Mouse (Mus musculus) spleen, adult 18-20 months (tissue): ENCODE results near the gene Atg9b.
A peak's percentile ranks its signal among the peaks of the same experiment; 100 is the strongest.

Source experiments
- DNase-seq, 2 experiments: peaks; one replicate each; pipeline ENCODE4 v3.0.0; 2022; ENCODE audit warnings: mixed read lengths in 2 of 2

Gene Atg9b

DNA sequence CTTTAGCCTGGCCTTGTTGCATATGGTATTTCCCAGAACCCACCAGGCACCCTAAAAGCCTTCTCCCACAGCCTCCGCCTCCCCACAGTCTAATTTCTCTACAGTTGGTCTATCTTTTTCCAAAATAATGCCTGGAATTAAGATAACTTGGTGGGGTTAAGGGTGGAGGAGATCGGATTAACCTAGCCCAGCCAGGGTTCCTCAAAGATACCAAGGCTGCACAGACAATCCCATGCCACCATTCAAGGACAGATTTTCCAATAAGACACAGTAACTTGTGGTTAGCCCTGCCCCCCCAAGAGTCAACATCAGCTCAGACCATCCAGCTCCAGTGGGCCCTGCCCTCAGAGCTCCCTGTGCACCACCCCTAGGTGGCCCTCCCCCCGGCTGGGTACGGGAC, 11.4 kb downstream of the Atg9b start:
- no peak for DNase-seq

DNA sequence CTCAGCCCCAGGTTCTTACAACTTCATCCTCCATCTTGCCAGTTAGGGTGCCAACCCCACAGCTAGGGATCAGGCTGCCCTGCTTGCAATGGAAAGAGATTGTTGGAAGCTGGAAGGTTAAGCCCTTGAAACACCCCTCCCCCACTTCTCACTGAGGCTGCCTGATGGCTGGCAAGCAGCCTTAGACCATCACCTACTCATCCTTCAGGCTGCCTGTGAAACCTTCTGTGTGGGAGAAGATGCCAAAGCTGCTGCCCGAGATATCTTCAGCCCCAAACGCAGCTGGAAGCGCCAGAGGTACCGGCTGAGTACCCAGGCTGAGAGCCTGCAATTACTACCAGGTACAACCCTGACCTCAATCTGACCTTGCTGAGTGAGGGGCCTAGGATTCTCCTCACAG, 12.4 kb downstream of the Atg9b start:
- no peak for DNase-seq

DNA sequence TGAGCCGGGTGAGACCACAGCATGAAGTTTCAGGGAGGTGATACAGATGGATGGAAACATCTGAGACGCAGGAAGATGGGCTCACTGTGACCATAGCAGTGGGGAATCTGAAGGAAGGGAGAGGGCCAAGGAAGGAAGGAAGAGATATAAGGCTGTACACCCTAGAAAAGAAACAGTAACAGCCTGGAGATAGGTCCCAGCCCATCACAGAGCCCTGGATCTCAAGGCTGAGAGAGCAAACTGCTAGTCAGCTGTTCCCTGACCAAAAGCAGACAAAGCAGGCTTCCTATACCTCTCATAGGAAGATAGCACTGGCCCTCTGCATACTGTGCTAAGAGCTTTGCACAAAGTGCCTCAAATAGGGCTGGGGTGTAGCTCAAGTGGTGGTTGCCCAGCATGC, 13.2 kb downstream of the Atg9b start:
- no peak for DNase-seq

DNA sequence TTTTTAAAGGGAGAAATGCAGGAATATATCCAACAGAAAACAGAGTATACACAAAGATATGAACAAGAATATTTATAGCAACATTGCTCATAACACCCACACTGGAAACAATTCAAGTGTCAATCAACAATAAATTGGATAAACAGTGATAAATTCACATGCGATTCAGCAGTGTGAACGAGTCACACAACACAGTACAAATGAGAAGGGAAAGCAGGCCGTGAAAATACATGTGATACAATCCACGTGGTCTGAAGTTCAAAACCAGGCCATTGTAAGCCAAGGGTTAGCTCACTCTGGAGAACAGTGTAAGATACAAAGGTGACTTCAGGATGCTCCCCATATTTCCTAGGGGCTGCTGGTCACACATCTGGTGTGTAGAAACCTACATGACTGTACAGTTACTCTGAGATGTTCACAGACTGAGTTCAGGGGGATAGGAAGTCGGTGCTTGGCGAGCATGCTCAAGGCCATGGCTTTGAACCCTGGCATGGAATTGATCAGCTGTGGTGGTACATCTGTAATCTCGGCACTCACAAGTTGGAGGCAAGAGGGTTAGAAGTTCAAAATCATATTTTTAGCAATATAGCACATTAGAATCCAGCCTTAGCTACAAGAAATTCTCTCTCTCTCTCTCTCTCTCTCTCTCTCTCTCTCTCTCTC, 17.1 kb downstream of the Atg9b start:
- DNase-seq, result no peak

- DNase-seq, result no peak
Observed at GRCm38 (mm10) chr5:24374216-24374615, 17.7 kb downstream of the Atg9b start.

GRCm38 (mm10) chr5:24373807-24374206, 18.1 kb downstream of the Atg9b start:
- DNase-seq, result no peak

DNA sequence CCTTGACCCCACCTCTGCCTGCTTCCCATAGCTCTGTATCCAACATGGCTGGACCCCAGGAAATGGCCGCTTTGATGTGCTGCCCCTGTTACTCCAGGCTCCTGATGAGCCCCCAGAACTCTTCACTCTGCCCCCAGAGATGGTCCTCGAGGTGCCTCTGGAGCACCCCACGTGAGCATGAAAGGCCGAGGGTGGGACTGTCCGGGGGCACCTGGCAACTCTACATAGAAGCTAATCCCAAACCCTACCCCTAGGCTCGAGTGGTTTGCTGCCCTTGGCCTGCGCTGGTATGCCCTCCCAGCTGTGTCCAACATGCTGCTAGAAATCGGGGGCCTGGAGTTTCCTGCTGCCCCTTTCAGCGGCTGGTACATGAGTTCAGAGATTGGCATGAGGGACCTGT, 22.2 kb downstream of the Atg9b start:
- no peak for DNase-seq

DNA sequence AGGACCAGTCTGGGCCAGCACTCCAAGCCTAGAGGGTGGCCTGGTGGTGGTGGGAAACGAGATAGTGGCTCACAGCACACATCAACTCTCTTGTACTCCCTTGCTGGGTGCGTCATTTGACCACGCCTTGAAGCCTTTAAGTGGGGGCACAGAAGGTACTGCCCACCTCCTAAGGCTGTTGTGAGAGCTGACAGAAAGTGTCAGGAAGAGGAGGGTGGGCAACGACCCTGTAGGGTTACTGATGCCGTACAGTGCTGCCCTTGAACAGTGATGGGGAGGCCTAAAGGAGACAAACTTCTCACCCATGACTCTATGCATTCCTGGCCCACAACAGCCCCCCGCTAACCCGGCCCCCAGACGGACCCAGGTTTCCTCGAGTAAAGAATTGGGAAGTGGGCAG, 25.5 kb downstream of the Atg9b start:
- DNase-seq, result no peak

- DNase-seq, result no peak
Observed at GRCm38 (mm10) chr5:24365528-24365927, 26.4 kb downstream of the Atg9b start.

GRCm38 (mm10) chr5:24364963-24365362, 27.0 kb downstream of the Atg9b start:
- DNase-seq, result no peak

DNA sequence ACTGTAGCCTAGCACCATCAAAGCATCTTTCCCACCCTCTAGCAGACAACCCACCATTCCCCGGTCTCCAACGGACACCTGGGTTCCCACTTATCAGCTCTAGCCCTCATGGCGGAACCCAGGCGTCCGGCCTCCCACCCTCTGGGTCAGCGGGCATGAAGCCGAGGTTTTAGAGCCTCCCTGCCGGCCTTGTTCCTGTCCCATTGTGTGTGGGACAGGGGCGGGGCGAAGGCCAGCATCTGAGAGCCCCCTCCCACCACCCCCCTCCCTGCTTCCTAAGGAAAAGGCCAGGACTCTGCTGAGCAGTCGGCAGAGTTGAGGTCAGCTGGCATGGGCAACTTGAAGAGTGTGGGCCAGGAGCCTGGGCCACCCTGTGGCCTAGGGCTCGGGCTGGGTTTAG, 27.4 kb downstream of the Atg9b start, which contains the start of gene Nos3:
Gene Nos3, plus strand, starts transcription at position 303 of the 400 bp plus-strand sequence.
- DNase-seq, result no peak

GRCm38 (mm10) chr5:24364061-24364460, 27.9 kb downstream of the Atg9b start:
- no peak for DNase-seq

DNA sequence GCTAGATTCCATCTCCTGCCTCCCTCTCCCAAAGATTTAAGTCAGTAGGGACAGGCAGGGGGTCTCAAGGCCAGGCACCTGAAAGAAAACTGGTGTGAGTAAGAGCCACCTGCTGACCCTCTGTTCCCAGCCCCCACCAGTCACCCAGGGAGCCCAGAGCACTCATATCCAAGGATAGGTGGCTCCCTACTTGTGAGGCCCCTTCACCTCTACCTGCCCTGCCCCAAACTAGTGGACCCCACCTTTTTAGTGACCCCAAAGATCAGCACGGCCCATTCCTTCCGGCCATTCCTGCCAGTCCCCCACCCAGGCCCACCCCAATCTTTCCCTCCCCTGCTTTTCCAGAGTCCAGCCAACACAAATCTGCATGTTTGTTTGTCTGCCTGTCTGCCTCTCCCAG, 28.5 kb downstream of the Atg9b start:
- no peak for DNase-seq

DNA sequence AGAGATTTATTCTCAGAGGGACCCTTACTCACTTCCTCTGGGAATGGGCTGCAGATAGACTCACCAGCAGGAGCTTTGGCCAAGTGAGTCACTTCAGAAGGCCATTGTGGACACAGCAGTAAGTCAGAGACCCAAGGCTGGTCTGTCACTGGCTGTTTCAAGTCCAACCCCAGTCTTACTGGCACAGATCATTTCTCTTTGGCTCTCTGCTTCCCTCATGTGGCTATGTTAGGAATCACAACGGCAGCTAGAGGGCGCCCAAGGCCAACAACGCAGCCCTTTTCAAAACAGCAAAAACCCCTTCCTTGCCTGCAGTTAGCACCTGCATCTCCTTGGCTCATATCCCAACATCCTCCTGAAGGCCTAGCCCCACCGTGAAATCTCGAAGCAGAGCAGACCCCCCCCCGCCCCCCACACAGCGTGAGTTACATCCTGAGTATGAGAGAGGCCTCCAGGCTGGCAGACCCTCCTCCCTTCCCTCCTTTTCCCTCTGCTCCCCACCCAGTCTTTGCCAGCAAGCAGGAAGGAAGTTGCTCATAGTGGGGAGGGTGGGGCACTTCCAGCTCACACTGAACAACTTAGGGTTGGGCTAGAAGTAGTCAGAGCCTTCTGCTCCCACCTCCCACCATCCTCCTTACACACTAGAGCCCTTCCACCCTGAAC, 31.0 kb downstream of the Atg9b start:
- DNase-seq, result peak; percentile 41 to 75

DNA sequence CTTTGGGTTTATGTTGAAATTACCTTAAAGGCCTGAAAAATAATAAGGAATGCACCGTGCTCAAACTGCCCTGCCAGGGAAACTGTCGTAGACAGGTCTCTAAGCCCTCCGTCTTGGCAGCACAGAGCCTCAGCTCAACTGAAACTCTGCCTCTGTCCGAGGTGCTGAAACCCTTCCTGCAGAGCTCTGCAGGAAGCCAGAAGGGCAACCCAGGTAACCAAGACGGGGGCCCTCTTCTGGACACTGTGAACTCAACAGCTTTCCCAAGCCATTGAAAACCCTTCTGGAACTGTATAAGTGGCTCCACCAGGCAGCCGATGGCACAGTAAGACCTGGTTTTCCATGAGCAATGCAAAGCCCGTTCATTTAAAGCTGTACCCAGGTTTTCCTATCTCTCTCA, 34.5 kb downstream of the Atg9b start:
- peak in 1 of 2 experiments; percentile 57 for DNase-seq

DNA sequence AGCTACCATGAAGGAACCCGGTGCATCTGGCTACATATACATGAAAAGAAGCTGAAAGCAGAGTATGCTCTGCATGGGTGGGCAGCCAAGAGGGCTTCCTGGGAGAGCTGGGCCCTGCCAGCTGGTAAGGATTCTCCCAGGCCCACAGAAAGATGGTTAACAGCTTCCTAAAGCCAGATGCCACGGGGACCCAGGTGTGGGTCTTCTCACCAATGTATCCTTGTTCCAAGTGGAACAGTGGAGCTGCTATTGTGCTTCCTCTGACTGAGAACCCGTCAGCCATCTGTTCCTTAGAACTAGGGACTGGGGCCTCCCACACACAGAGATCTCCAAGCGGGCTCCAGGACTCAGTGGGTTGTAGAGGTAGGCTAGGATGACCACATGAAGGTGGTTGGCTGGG, 35.2 kb downstream of the Atg9b start:
- DNase-seq, result no peak

- no peak for DNase-seq
Observed at GRCm38 (mm10) chr5:24353327-24353726, 38.6 kb downstream of the Atg9b start.

- no peak for DNase-seq
Observed at GRCm38 (mm10) chr5:24352251-24352859, 39.6 kb downstream of the Atg9b start.

DNA sequence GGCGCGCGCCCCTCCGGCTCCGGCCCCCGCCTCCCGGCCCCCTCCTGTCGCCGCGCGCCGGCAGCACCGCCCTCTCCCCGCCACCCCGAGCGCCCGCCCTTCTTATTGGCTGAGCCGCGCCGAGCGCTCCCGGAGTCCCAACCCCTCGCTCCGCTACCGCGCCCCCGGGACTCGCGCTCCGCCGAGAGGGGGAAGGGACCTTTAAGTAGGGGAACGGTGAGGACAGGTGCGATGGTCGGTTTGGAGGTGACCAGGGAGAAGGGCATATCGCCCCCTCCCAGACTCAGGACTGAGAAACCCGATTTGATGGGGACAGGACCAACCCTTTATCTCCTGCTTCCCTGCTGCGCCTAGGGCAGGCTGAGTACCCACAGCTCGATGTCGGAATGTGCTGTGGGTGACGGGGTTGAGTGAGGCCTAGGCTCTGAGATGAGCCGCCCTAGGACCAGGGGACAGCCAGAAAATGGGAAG, 40.2 kb downstream of the Atg9b start:
- DNase-seq, result peak in 1 of 2 experiments; percentile 23

GRCm38 (mm10) chr5:24351278-24351677, 40.7 kb downstream of the Atg9b start, which contains the start of gene Kcnh2:
Gene Kcnh2, minus strand, starts transcription at chr5:24351604.
- no peak for DNase-seq

DNA sequence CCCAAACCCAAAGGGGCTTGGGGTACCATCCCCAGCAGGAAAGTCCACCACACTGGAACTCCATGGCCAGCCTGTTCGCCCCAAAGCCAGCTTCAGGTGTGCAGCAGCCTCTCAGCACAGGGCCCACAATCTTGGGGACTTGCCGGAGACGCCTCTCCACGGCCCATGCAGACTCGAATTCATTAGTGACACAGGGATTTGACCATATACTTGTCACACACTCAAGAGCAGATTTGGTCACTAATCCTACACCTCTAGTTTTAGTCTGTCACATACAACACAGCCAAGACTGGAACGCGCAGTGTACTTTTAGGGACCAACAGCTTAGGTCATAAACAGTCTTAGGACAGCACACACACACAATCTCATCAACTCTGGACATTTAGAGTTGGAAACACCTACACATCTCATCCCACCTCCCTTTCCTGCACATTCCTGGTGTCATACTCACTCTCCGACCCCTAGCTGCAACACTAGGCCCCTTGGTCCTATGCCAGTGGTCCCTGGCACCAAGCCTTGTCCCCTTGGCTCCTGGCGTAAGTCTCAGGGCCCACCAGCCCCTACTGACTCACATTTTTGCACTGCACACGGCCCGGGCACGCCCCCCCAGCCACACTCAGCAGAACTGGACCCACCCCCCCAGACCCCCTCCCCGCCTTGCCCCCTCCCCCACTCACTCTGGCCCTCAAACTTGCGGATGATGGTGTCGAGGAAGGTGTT, 41.3 kb downstream of the Atg9b start:
- no peak for DNase-seq

- no peak for DNase-seq
Observed at GRCm38 (mm10) chr5:24350073-24350472, 41.9 kb downstream of the Atg9b start.

DNA sequence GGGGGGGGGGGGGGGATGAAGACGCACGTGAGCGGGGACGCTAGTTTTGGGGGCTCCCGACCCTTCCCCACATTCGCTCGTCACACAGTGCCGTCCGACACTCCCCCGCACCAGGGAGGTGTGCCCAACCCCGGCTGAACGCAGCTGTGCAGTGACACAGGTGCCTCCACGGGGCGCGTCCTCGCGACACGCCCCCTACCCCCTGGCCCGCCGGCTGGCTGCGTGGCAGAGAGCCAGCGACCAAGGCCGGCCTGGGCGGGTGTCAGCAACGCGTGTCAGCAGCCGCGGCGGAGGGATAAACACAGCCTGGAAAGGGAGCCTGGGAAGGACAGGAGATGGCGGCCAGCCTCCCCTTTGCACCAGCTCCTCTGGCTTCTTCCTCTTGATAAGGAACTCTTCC, 43.4 kb downstream of the Atg9b start:
- DNase-seq, result no peak
